9 mouse cellular contexts compared by ENCODE assay signal in the genomic region with DNA sequence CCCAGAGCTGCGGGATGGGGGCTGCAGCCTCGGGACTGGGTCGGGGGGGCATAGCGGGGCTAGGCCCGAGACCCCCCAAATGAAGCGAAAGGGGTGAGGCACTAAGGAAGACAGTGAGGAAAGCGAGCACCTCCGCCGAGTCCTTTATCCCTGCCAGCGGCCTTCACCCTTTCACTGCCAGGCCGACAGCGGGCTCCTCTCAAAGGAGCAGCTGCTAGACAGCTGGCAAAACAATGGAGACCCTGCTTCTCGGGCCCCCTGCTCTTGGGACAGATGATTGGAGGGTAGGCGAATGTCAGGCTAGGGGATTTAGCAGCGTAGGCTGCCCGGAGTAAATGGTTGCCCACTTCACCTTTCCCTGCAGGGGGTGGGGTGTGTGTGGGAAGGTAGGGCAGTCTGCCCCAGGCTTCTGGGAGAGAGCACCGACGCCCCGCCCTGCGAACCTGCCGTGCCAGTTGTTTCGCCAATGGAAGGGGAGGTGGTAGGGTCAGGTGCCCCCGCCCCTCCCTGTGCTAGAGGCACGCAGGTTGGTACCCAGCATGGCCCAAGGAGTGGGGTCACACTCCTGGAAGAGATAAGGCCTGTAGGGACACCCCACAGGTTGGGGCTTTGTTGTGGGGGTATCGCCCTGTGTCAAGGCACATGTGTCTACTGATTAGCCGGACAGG. TPM values are rescaled to one million over a fixed set of nuclear protein-coding genes. Genes with fewer than 3 reads are reported as not detected.
A peak's percentile ranks its signal among the peaks of the same experiment; 100 is the strongest.
DNase-seq lines count a peak whose midpoint lies in the region; ATAC-seq and TF ChIP-seq lines count a peak whose summit lies in the region.
"Had no signal": no experiment of that assay in that cellular context is flagged by ENCODE, and none has a peak within 500 bp of the region (broad histone marks: within the 10 kb centered on the region; RNA-seq: fewer than 3 reads in every experiment).

No protein-coding gene starts in this region.

- ATAC-seq in forebrain, embryonic 14.5 days, result peak; percentile 71
- peak; percentile 50; the same call in 1 of the 2 replicates for ATAC-seq in limb, embryonic 15.5 days (ENCODE audit: insufficient number of reproducible peaks, low FRiP score, low TSS enrichment, low read depth)
- peak; percentile 65 for ATAC-seq in midbrain, embryonic 15.5 days (replicated peaks)

- no peak for TF ChIP-seq CTCF in testis, adult 2 months (IDR thresholded peaks at IDR 0.05; ENCODE audit: control insufficient read depth, insufficient read depth, insufficient replicate concordance, low read depth, low read length)

- peak overlapping the region; percentile 95 for H3K4me3 ChIP-seq in forebrain, embryonic 14.5 days (ENCODE audit: low read depth, low read length)
- peak overlapping the region; percentile 84 for H3K4me3 ChIP-seq in limb, embryonic 15.5 days
- peak overlapping the region; percentile 93 for H3K4me3 ChIP-seq in midbrain, embryonic 15.5 days
- H3K4me3 ChIP-seq in testis, adult 2 months (ENCODE audit: control insufficient read depth, low read depth, low read length), result peak overlapping the region; percentile 94

- H3K4me1 ChIP-seq in forebrain, embryonic 14.5 days (ENCODE audit: control insufficient read depth, insufficient read depth, low read length), result peaks cover 34% of the 10 kb centered on the region
- peaks cover 30% of the 10 kb centered on the region for H3K4me1 ChIP-seq in limb, embryonic 15.5 days
- peaks cover 38% of the 10 kb centered on the region for H3K4me1 ChIP-seq in midbrain, embryonic 15.5 days
- H3K4me1 ChIP-seq in testis, adult 2 months (ENCODE audit: control insufficient read depth, insufficient read depth, low read length), result peaks cover 30% of the 10 kb centered on the region

- H3K36me3 ChIP-seq in forebrain, embryonic 14.5 days (ENCODE audit: control insufficient read depth, insufficient read depth, low read length), result no peaks in the 10 kb centered on the region
- no peaks in the 10 kb centered on the region for H3K36me3 ChIP-seq in limb, embryonic 15.5 days
- H3K36me3 ChIP-seq in midbrain, embryonic 15.5 days (replicated peaks), result no peaks in the 10 kb centered on the region
- H3K36me3 ChIP-seq in testis, adult 2 months (ENCODE audit: control insufficient read depth, insufficient read depth, low read length), result no peaks in the 10 kb centered on the region

- no peaks in the 10 kb centered on the region for H3K9me3 ChIP-seq in forebrain, embryonic 14.5 days (replicated peaks; ENCODE audit: control insufficient read depth, low read length)
- H3K9me3 ChIP-seq in limb, embryonic 15.5 days, result no peaks in the 10 kb centered on the region
- no peaks in the 10 kb centered on the region for H3K9me3 ChIP-seq in midbrain, embryonic 15.5 days

- 0 out of 2 replicates have a peak, but pooled peaks cover 2% of the 10 kb centered on the region for H3K27me3 ChIP-seq in forebrain, embryonic 14.5 days (replicated peaks; ENCODE audit: control insufficient read depth, insufficient read depth, low read length)
- H3K27me3 ChIP-seq in limb, embryonic 15.5 days, result no peaks in the 10 kb centered on the region
- H3K27me3 ChIP-seq in midbrain, embryonic 15.5 days (replicated peaks), result no peaks in the 10 kb centered on the region
- H3K27me3 ChIP-seq in testis, adult 2 months (ENCODE audit: control insufficient read depth, insufficient read depth, low read length), result no peaks in the 10 kb centered on the region

- H3K4me2 ChIP-seq in forebrain, embryonic 14.5 days (ENCODE audit: low read length), result peak overlapping the region; percentile 92
- H3K4me2 ChIP-seq in limb, embryonic 15.5 days, result peak overlapping the region; percentile 69
- peak overlapping the region; percentile 87 for H3K4me2 ChIP-seq in midbrain, embryonic 15.5 days

- peak overlapping the region; percentile 94 for H3K27ac ChIP-seq in forebrain, embryonic 14.5 days (ENCODE audit: low read depth, low read length)
- H3K27ac ChIP-seq in limb, embryonic 15.5 days, result peak overlapping the region; percentile 87
- H3K27ac ChIP-seq in midbrain, embryonic 15.5 days, result peak overlapping the region; percentile 95
- H3K27ac ChIP-seq in testis, adult 2 months (ENCODE audit: control insufficient read depth, insufficient read depth, low read depth, low read length), result no peak overlapping the region

- TF ChIP-seq POLR2A in testis, adult 2 months (IDR thresholded peaks at IDR 0.05; ENCODE audit: control insufficient read depth, low read depth, low read length), result no peak

- DNase-seq in layer of hippocampus, adult 8-10 months (ENCODE audit: low spot score in 2 of 2), result peak; percentile 32 to 37
- DNase-seq in layer of hippocampus, adult 9-10 months (ENCODE audit: low spot score), result no peak
- peak; percentile 73 for DNase-seq in cerebellum, adult 11-12 months
- peak; percentile 80 for DNase-seq in forebrain, embryonic 14.5 days (ENCODE audit: low spot score)
- DNase-seq in induced T-regulatory cell, adult 2 months (ENCODE audit: low read depth), result peak; percentile 44

- H3K9ac ChIP-seq in forebrain, embryonic 14.5 days (ENCODE audit: low read length), result peak overlapping the region; percentile 99
- H3K9ac ChIP-seq in limb, embryonic 15.5 days, result peak overlapping the region; percentile 94
- peak overlapping the region; percentile 98 for H3K9ac ChIP-seq in midbrain, embryonic 15.5 days

- WGBS in forebrain, embryonic 14.5 days, result 4% methylated on average over 26 of the region's 26 CpGs
- WGBS in limb, embryonic 15.5 days, result 5% methylated on average over 26 of the region's 26 CpGs
- WGBS in midbrain, embryonic 15.5 days, result 2% methylated on average over 26 of the region's 26 CpGs

RNA-seq across cellular contexts. Expression of a gene that starts 0.8 kb away (rescaled TPM):
- 100 to 1,000 TPM; 136 to 156 (median 149) TPM for total RNA-seq in layer of hippocampus, adult 8-10 months (2022)
- 30.0 and 37.1 TPM in 2 replicates for polyA plus RNA-seq in forebrain, embryonic 14.5 days (2014; fragmentation: Nextera tagmentation; extraction: Ambion mirVana)
- 71.9 and 73.2 TPM in 2 replicates for polyA plus RNA-seq in limb, embryonic 15.5 days (2015; fragmentation: Nextera tagmentation; extraction: Ambion mirVana)
- 51.9 and 58.5 TPM in 2 replicates for polyA plus RNA-seq in midbrain, embryonic 15.5 days (2015; fragmentation: Nextera tagmentation; extraction: Ambion mirVana)
- 13.4 and 13.6 TPM in 2 replicates for polyA plus RNA-seq in testis, adult 2 months (2012; rRNA removed)

RNA-seq across cellular contexts. Expression of a gene that starts 23.7 kb away (rescaled TPM):
- not detected for total RNA-seq in layer of hippocampus, adult 8-10 months (2022)
- polyA plus RNA-seq in forebrain, embryonic 14.5 days (2014; fragmentation: Nextera tagmentation; extraction: Ambion mirVana), result 0.55 and 0.85 TPM in 2 replicates
- 0.90 and 0.92 TPM in 2 replicates for polyA plus RNA-seq in limb, embryonic 15.5 days (2015; fragmentation: Nextera tagmentation; extraction: Ambion mirVana)
- polyA plus RNA-seq in midbrain, embryonic 15.5 days (2015; fragmentation: Nextera tagmentation; extraction: Ambion mirVana), result 2.3 and 3.0 TPM in 2 replicates
- not detected in 2 replicates for polyA plus RNA-seq in testis, adult 2 months (2012; rRNA removed)
- total RNA-seq: adrenal gland, adult 18-20 months had no signal

RNA-seq across cellular contexts. Expression of a gene that starts 38.7 kb away (rescaled TPM):
- not detected for total RNA-seq in layer of hippocampus, adult 8-10 months (2022)
- polyA plus RNA-seq in forebrain, embryonic 14.5 days (2014; fragmentation: Nextera tagmentation; extraction: Ambion mirVana), result 0.40 and 1.0 TPM in 2 replicates
- not detected in 2 replicates for polyA plus RNA-seq in limb, embryonic 15.5 days (2015; fragmentation: Nextera tagmentation; extraction: Ambion mirVana)
- 0.31 and 0.53 TPM in 2 replicates for polyA plus RNA-seq in midbrain, embryonic 15.5 days (2015; fragmentation: Nextera tagmentation; extraction: Ambion mirVana)
- not detected in 2 replicates for polyA plus RNA-seq in testis, adult 2 months (2012; rRNA removed)
- total RNA-seq: adrenal gland, adult 18-20 months had no signal
